Mouse (Mus musculus) hindbrain, embryonic 15.5 days (tissue): ENCODE measurements around the gene Fcgr3. TPM values are rescaled to one million over a fixed set of nuclear protein-coding genes. Genes with fewer than 3 reads are reported as not detected.
"Not testable (repeated sequence)": the region's sequence is repeated elsewhere in the genome, so short reads cannot be mapped to it uniquely, and the experiment has no call there.

ENCODE experiments used
- ATAC-seq: fragments of 200-750 bp; cut with Nextera tagmentation; 2 replicates; pipeline ENCODE4 v1.8.0; 2017; ENCODE audit warnings: low read depth, moderate number of reproducible peaks, moderate TSS enrichment; ENCODE audit not compliant: low FRiP score
- H3K27ac ChIP-seq: fragments of 300-500 bp; sonication (generic); replicated peaks from 2 replicates; pipeline ENCODE4 v1.5.1; 2015; ENCODE audit warnings: mild to moderate bottlenecking, inconsistent platforms
- H3K27me3 ChIP-seq: fragments of 300-500 bp; sonication (generic); 2 replicates; pipeline ENCODE4 v1.6.1; 2015; ENCODE audit warnings: control low read depth, inconsistent platforms
- H3K36me3 ChIP-seq: fragments of 300-500 bp; sonication (generic); 2 replicates; pipeline ENCODE4 v1.6.1; 2015; ENCODE audit warnings: control low read depth, inconsistent platforms
- H3K4me1 ChIP-seq: fragments of 300-500 bp; sonication (generic); replicated peaks from 2 replicates; pipeline ENCODE4 v1.6.1; 2015; ENCODE audit warnings: control low read depth, inconsistent platforms
- H3K4me2 ChIP-seq: fragments of 300-500 bp; sonication (generic); 2 replicates; pipeline ENCODE4 v1.6.1; 2015; ENCODE audit warnings: moderate library complexity, mild to moderate bottlenecking, inconsistent platforms
- H3K4me3 ChIP-seq: fragments of 300-500 bp; sonication (generic); 2 replicates; pipeline ENCODE4 v1.5.1; 2015; ENCODE audit warnings: mild to moderate bottlenecking, inconsistent platforms
- H3K9ac ChIP-seq: fragments of 300-500 bp; sonication (generic); 2 replicates; pipeline ENCODE4 v1.6.1; 2015; ENCODE audit warnings: inconsistent platforms
- H3K9me3 ChIP-seq: fragments of 300-500 bp; sonication (generic); 2 replicates; pipeline ENCODE4 v1.6.1; 2016; ENCODE audit warnings: control low read depth, inconsistent platforms
- WGBS: fragments of 180-500 bp; shearing (Covaris S2); methylation state at CpG from one replicate; pipeline ENCODE4 v1.1.7; 2015; 5-methylcytosine and 5-hydroxymethylcytosine counted together
- polyA plus RNA-seq: library from polyadenylated mRNA; unstranded; fragments of >200 nt; fragmentation: Nextera tagmentation; extraction: Ambion mirVana; gene quantifications from 2 replicates; pipeline ENCODE4 v1.2.1, GENCODE M21; 2015

Fcgr3 gene
- 9.6 and 12.3 TPM in 2 replicates for polyA plus RNA-seq

GRCm38 (mm10) chr1:171064491-171065242, at the start of gene Fcgr3:
Gene Fcgr3 (minus strand): TSS chr1:171064935.
- H3K36me3 ChIP-seq, H3K9ac ChIP-seq, H3K4me1 ChIP-seq, H3K9me3 ChIP-seq, H3K27ac ChIP-seq: not testable (repeated sequence)
- Histone ChIP-seq H3K4me2 (peak within 1 kb of the TSS; percentile 45), H3K4me3 (peak within 1 kb of the TSS; percentile 31), H3K27me3 (peaks cover 32% of the 10 kb centered on the region)
- 2% methylated on average over 43 of the region's 75 CpGs for WGBS
- peak; percentile 64 for ATAC-seq

GRCm38 (mm10) chr1:171113873-171114299, 49.2 kb upstream of the Fcgr3 start, which contains the start of gene Cfap126:
Gene Cfap126 (plus strand): TSS chr1:171113918.
- no peaks in the 10 kb centered on the region for H3K9me3 ChIP-seq
- H3K27ac ChIP-seq: peak within 1 kb of the TSS; percentile 62
- peak within 1 kb of the TSS; percentile 52 for H3K9ac ChIP-seq
- WGBS: under 1% methylated on average over 24 of the region's 24 CpGs
- H3K36me3 ChIP-seq: no peaks in the 10 kb centered on the region
- no peak for ATAC-seq
- H3K4me3 ChIP-seq: peak within 1 kb of the TSS; percentile 49
- H3K4me1 ChIP-seq: peaks cover 36% of the 10 kb centered on the region
- H3K4me2 ChIP-seq: peak within 1 kb of the TSS; percentile 85
- no peaks in the 10 kb centered on the region for H3K27me3 ChIP-seq

DNA sequence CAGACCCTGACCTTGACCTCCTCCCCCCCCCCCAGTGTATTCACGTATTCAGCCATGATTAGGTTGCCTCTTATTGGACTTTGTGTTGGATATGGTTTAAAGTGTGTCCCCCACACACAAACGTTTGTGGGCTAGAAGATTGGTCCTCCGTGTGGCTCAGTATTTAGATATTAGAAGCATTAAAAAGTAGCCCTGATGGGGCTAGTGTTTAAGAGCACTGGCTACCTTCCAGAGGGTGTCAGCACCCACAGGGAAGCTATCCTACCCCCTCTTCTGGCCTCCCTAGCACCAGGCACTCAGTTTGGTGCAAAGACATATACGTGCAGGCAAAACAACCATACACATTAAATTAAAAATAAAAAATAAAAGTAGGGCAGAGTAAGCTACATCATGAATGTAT, 48.3 kb upstream of the Fcgr3 start:
- Histone ChIP-seq H3K4me3 (no peak overlapping the region), H3K27ac (no peak overlapping the region), H3K9me3 (no peaks in the 10 kb centered on the region), H3K4me2 (no peak overlapping the region), H3K36me3 (no peaks in the 10 kb centered on the region), H3K9ac (no peak overlapping the region), H3K4me1 (peaks cover 36% of the 10 kb centered on the region), H3K27me3 (no peaks in the 10 kb centered on the region)
- WGBS: 89% methylated on average over 4 of the region's 4 CpGs
- no peak for ATAC-seq

DNA sequence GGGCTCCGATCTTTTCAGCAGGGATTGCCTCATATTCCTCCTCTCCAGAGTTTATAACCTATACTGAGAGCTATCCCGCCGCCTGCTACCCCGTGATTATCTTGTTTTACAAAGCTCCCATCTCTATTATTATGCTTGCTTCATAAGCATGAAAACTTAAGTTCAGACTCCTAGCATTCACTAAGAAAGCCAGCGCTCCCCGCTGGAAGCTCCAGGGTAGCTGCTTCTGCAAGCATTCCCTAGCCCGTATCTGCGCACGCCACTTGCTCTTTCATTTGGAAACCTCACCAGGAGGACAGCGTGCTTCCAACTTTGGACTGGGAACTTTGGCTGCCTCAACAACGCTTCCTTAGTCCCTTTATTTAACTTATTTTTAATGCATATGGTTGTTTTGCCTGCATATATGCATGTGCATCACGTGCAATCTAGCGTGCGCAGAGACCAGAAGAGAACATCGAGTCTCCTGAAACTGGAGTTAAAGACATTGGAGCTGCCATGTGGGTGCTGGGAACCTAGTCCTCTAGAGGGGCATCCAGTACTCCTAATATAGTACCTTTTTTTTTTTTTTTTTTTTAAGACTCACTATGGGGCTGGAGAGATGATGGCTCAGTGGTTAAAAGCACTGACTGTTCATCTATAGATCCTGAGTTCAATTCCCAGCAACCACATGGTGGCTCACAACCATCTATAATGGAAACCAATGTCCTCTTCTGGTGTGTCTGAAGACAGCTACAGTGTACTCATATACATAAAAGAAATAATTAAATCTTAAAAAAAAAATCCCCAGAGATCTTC, 47.2 kb upstream of the Fcgr3 start:
- no peaks in the 10 kb centered on the region for H3K27me3 ChIP-seq
- no peaks in the 10 kb centered on the region for H3K36me3 ChIP-seq
- H3K9ac ChIP-seq: peak overlapping the region; percentile 41
- H3K4me1 ChIP-seq: peaks cover 36% of the 10 kb centered on the region
- peak overlapping the region; percentile 70 for H3K4me2 ChIP-seq
- H3K27ac ChIP-seq: peak overlapping the region; percentile 69
- peak overlapping the region; percentile 61 for H3K4me3 ChIP-seq
- no peak for ATAC-seq
- no peaks in the 10 kb centered on the region for H3K9me3 ChIP-seq
- 2% methylated on average over 15 of the region's 15 CpGs for WGBS

DNA sequence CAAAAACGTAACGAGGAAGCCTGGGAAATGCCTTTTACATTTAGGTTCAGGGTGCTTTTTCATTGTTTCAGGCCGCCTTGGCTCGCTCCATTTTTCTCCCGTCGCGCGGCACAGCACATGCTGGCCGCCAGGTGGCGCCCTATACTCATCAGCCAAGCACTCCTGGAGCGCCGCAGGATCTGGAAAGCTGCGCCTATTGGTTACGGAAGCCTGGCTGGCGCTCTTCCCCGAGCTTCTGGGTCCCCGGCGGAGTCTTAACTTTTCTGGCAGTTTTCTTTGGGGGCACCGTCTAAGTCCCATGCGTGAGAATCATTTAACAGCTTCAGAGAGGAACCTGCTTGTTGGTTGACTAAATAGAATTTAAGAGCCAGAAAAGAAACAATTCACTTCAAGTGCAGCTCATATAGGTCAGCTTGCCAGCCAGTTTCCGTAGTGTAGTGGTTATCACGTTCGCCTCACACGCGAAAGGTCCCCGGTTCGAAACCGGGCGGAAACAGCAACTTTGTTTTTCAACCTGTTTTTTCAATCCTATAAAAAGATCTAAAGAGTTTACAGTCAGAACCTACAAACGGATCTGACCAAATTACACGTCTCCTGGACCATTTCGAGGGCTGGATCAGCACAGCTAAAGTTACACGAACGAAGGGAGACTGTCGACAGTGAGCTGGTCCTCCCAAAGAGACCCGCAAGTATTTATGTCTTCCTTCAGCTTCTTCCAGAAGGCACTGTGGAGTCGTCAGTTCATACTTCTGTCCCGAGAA, 46.5 kb upstream of the Fcgr3 start:
- Histone ChIP-seq H3K9ac (peak overlapping the region; percentile 46), H3K4me3 (peak overlapping the region; percentile 61), H3K27me3 (no peaks in the 10 kb centered on the region), H3K9me3 (no peaks in the 10 kb centered on the region), H3K27ac (peak overlapping the region; percentile 77), H3K36me3 (no peaks in the 10 kb centered on the region), H3K4me2 (peak overlapping the region; percentile 70), H3K4me1 (peaks cover 36% of the 10 kb centered on the region)
- WGBS: 0% methylated on average over 38 of the region's 38 CpGs
- peak; percentile 92 for ATAC-seq

DNA sequence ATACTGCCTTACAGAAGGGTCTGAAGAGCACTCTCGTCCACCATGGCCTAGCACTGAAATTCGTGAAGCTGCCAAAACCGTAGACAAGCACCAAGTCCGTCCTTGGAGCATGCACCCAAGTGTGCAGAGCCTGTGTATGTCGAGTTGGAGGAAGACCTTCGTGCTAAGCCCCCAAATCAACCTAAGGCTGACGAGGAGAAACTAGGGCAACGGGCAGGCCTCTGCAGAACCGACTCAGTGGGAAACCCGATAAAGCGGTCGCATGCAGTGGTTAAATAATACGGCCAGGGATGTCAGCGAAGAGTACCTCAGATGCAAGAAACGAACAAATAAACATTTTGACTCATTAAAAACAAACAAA, 45.9 kb upstream of the Fcgr3 start:
- H3K36me3 ChIP-seq: no peaks in the 10 kb centered on the region
- H3K27me3 ChIP-seq: no peaks in the 10 kb centered on the region
- H3K27ac ChIP-seq: peak overlapping the region; percentile 77
- peaks cover 36% of the 10 kb centered on the region for H3K4me1 ChIP-seq
- H3K4me2 ChIP-seq: peak overlapping the region; percentile 70
- peak overlapping the region; percentile 33 for H3K9ac ChIP-seq
- H3K4me3 ChIP-seq: peak overlapping the region; percentile 61
- 7% methylated on average over 15 of the region's 15 CpGs for WGBS
- peak; percentile 71 for ATAC-seq
- no peaks in the 10 kb centered on the region for H3K9me3 ChIP-seq

GRCm38 (mm10) chr1:171109620-171110019, 44.9 kb upstream of the Fcgr3 start:
- Histone ChIP-seq H3K36me3 (no peaks in the 10 kb centered on the region), H3K9ac (no peak overlapping the region), H3K27me3 (no peaks in the 10 kb centered on the region), H3K4me2 (peak overlapping the region; percentile 16; the same call in 1 of the 2 replicates), H3K9me3 (no peaks in the 10 kb centered on the region), H3K27ac (no peak overlapping the region), H3K4me1 (peaks cover 36% of the 10 kb centered on the region), H3K4me3 (no peak overlapping the region)
- no peak for ATAC-seq
- 40% methylated on average over 9 of the region's 9 CpGs for WGBS

- no peak overlapping the region for H3K27ac ChIP-seq
Measured at GRCm38 (mm10) chr1:171105226-171105625, 40.5 kb upstream of the Fcgr3 start.

GRCm38 (mm10) chr1:171103179-171103840, 38.6 kb upstream of the Fcgr3 start:
- H3K9ac ChIP-seq: peak overlapping the region; percentile 20; the same call in 1 of the 2 replicates
- no peaks in the 10 kb centered on the region for H3K36me3 ChIP-seq
- H3K4me3 ChIP-seq: peak overlapping the region; percentile 84
- no peaks in the 10 kb centered on the region for H3K27me3 ChIP-seq
- H3K4me2 ChIP-seq: peak overlapping the region; percentile 70
- no peak; the same call in 1 of the 2 replicates for ATAC-seq
- WGBS: 11% methylated on average over 10 of the region's 10 CpGs
- no peaks in the 10 kb centered on the region for H3K9me3 ChIP-seq
- H3K27ac ChIP-seq: peak overlapping the region; percentile 48; the same call in 1 of the 2 replicates
- peaks cover 12% of the 10 kb centered on the region for H3K4me1 ChIP-seq

More at GRCm38 (mm10) chr1:171105226-171105625, 40.5 kb upstream of the Fcgr3 start:
- Histone ChIP-seq H3K4me2 (no peak overlapping the region), H3K36me3 (no peaks in the 10 kb centered on the region), H3K9ac (no peak overlapping the region), H3K27me3 (no peaks in the 10 kb centered on the region), H3K9me3 (no peaks in the 10 kb centered on the region), H3K4me1 (peaks cover 20% of the 10 kb centered on the region), H3K4me3 (no peak overlapping the region)
- WGBS: 75% methylated on average over 6 of the region's 6 CpGs
- ATAC-seq: no peak

- no peaks in the 10 kb centered on the region for H3K36me3 ChIP-seq
- under 1% methylated on average over 35 of the region's 35 CpGs for WGBS
- H3K9ac ChIP-seq: peak overlapping the region; percentile 87
- H3K4me3 ChIP-seq: peak overlapping the region; percentile 84
- peaks cover 12% of the 10 kb centered on the region for H3K4me1 ChIP-seq
- no peaks in the 10 kb centered on the region for H3K27me3 ChIP-seq
- no peaks in the 10 kb centered on the region for H3K9me3 ChIP-seq
- peak overlapping the region; percentile 70 for H3K4me2 ChIP-seq
- peak; percentile 93 for ATAC-seq
- peak overlapping the region; percentile 91 for H3K27ac ChIP-seq
Measured at GRCm38 (mm10) chr1:171102547-171103177, 37.9 kb upstream of the Fcgr3 start.
